Mouse (Mus musculus) testis, adult 2 months (tissue): ENCODE measurements around the gene Zc2hc1b.

Experiments
- CTCF ChIP-seq: fragments of 200-500 bp; IDR thresholded peaks from 2 replicates; pipeline ENCODE4 v1.5.1; 2012; ENCODE audit warnings: low read depth, mild to moderate bottlenecking, inconsistent platforms, low read length, moderate library complexity; ENCODE audit not compliant: control insufficient read depth, insufficient read depth, insufficient replicate concordance
- POLR2A ChIP-seq: fragments of 200-500 bp; IDR thresholded peaks from 2 replicates; pipeline ENCODE4 v1.6.1; 2012; ENCODE audit warnings: low read depth, mild to moderate bottlenecking, inconsistent platforms, low read length, moderate library complexity; ENCODE audit not compliant: control insufficient read depth

- TF ChIP-seq CTCF: no peak
- no peak for TF ChIP-seq POLR2A
Measured at GRCm38 (mm10) chr10:13172798-13173221, 5.0 kb downstream of the Zc2hc1b start.
